8 mouse cellular contexts compared by ENCODE assay signal in genomic region chr12:21416506-21416905, GRCm38 (mm10). TPM values are rescaled to one million over a fixed set of nuclear protein-coding genes. Genes with fewer than 3 reads are reported as not detected.
A peak's percentile ranks its signal among the peaks of the same experiment; 100 is the strongest.
DNase-seq lines count a peak whose midpoint lies in the region; ATAC-seq lines count a peak whose summit lies in the region.

No protein-coding gene starts in this region.

- ATAC-seq in embryonic facial prominence, embryonic 12.5 days (ENCODE audit: insufficient number of reproducible peaks, insufficient read depth, low FRiP score, low TSS enrichment) = no peak
- no peak for ATAC-seq in hindbrain, embryonic 15.5 days (ENCODE audit: low FRiP score, low read depth)
- no peak for ATAC-seq in monocyte, adult 5-6 weeks (replicated peaks; ENCODE audit: insufficient number of reproducible peaks, low FRiP score, low TSS enrichment, poor library complexity, severe bottlenecking)
- ATAC-seq in activated CD4-positive, CD25-positive, alpha-beta regulatory T cell, adult 4 months = no peak

- H3K9ac ChIP-seq in embryonic facial prominence, embryonic 12.5 days = peak overlapping the region; percentile 78
- peak overlapping the region; percentile 100 for H3K9ac ChIP-seq in hindbrain, embryonic 15.5 days

- under 1% methylated on average over 14 of the region's 15 CpGs for WGBS in embryonic facial prominence, embryonic 12.5 days
- WGBS in hindbrain, embryonic 15.5 days = 0% methylated on average over 14 of the region's 15 CpGs
- 1% methylated on average over 8 of the region's 15 CpGs for WGBS in macrophage (ENCODE audit: missing documents)

- peak overlapping the region; percentile 57; the same call in 1 of the 2 replicates for H3K27ac ChIP-seq in embryonic facial prominence, embryonic 12.5 days
- H3K27ac ChIP-seq in hindbrain, embryonic 15.5 days (replicated peaks) = peak overlapping the region; percentile 76
- H3K27ac ChIP-seq in macrophage = peak overlapping the region; percentile 44

- H3K4me1 ChIP-seq in embryonic facial prominence, embryonic 12.5 days = peaks cover 14% of the 10 kb centered on the region; the same call in 1 of the 2 replicates
- peaks cover 31% of the 10 kb centered on the region for H3K4me1 ChIP-seq in hindbrain, embryonic 15.5 days (replicated peaks)

- DNase-seq in layer of hippocampus, postnatal 10 days (ENCODE audit: low spot score in 2 of 2) = peak; percentile 36 to 41
- DNase-seq in layer of hippocampus, adult 8-10 months (ENCODE audit: low spot score in 2 of 2) = no peak
- peak; percentile 50 for DNase-seq in adrenal gland, postnatal 14 days

- peak overlapping the region; percentile 83 for H3K4me3 ChIP-seq in embryonic facial prominence, embryonic 12.5 days
- peak overlapping the region; percentile 94 for H3K4me3 ChIP-seq in hindbrain, embryonic 15.5 days
- peak overlapping the region; percentile 78 for H3K4me3 ChIP-seq in macrophage (ENCODE audit: inconsistent target)

- H3K9me3 ChIP-seq in embryonic facial prominence, embryonic 12.5 days = peaks cover 15% of the 10 kb centered on the region
- no peaks in the 10 kb centered on the region for H3K9me3 ChIP-seq in hindbrain, embryonic 15.5 days

- H3K27me3 ChIP-seq in embryonic facial prominence, embryonic 12.5 days = no peaks in the 10 kb centered on the region
- no peaks in the 10 kb centered on the region for H3K27me3 ChIP-seq in hindbrain, embryonic 15.5 days

- H3K4me2 ChIP-seq in embryonic facial prominence, embryonic 12.5 days (replicated peaks) = peak overlapping the region; percentile 71
- H3K4me2 ChIP-seq in hindbrain, embryonic 15.5 days = peak overlapping the region; percentile 83

- H3K36me3 ChIP-seq in embryonic facial prominence, embryonic 12.5 days = peaks cover 36% of the 10 kb centered on the region
- H3K36me3 ChIP-seq in hindbrain, embryonic 15.5 days = peaks cover 21% of the 10 kb centered on the region
- H3K36me3 ChIP-seq in macrophage (ENCODE audit: inconsistent target) = no peaks in the 10 kb centered on the region

- H3K79me2 ChIP-seq in macrophage (ENCODE audit: inconsistent target) = peaks cover 51% of the 10 kb centered on the region

RNA-seq across cellular contexts. Expression of gene Ywhaq, which starts 0.9 kb away (rescaled TPM):
- total RNA-seq in layer of hippocampus, postnatal 10 days (2021) = 100 to 1,000 TPM; 644 to 671 TPM
- 100 to 1,000 TPM; 351 to 430 (median 396) TPM for total RNA-seq in layer of hippocampus, adult 8-10 months (2022)
- 257 and 263 TPM in 2 replicates for total RNA-seq in adrenal gland, postnatal 14 days (2021)
- polyA plus RNA-seq in embryonic facial prominence, embryonic 12.5 days (2016; fragmentation: Nextera tagmentation; extraction: Ambion mirVana) = 875 and 900 TPM in 2 replicates
- 1,073 and 1,087 TPM in 2 replicates for polyA plus RNA-seq in hindbrain, embryonic 15.5 days (2015; fragmentation: Nextera tagmentation; extraction: Ambion mirVana)
- total RNA-seq in macrophage (2018; cell fraction: chromatin; rRNA removed) = 10 to 100 TPM; 19.9 to 55.3 (median 40.5) TPM
- total RNA-seq in macrophage (2018; cell fraction: cytosol; rRNA removed) = 100 to 1,000 TPM; 102 to 146 (median 118) TPM
- total RNA-seq in macrophage (2018; cell fraction: nucleus; rRNA removed) = 10 to 100 TPM; 29.8 to 57.2 (median 41.9) TPM
- polyA plus RNA-seq in macrophage (2018) = 139 to 167 TPM (median 141 TPM) in 3 replicates
- total RNA-seq in monocyte, adult 5-6 weeks (2017) = 211 to 254 TPM (median 218 TPM) in 3 replicates
- polyA plus RNA-seq in activated CD4-positive, CD25-positive, alpha-beta regulatory T cell, adult 4 months (2017; shearing (Covaris generic)) = 100 to 1,000 TPM; 229 to 245 TPM

RNA-seq across cellular contexts. Expression of gene Adam17, which starts 43.1 kb away (rescaled TPM):
- total RNA-seq in layer of hippocampus, postnatal 10 days (2021) = 10 to 100 TPM; 21.5 to 26.4 TPM
- total RNA-seq in layer of hippocampus, adult 8-10 months (2022) = 10 to 100 TPM; 18.5 to 21.0 (median 19.5) TPM
- total RNA-seq in adrenal gland, postnatal 14 days (2021) = 42.2 and 53.2 TPM in 2 replicates
- 43.6 and 44.7 TPM in 2 replicates for polyA plus RNA-seq in embryonic facial prominence, embryonic 12.5 days (2016; fragmentation: Nextera tagmentation; extraction: Ambion mirVana)
- polyA plus RNA-seq in hindbrain, embryonic 15.5 days (2015; fragmentation: Nextera tagmentation; extraction: Ambion mirVana) = 20.4 and 21.1 TPM in 2 replicates
- 100 to 1,000 TPM; 103 to 555 (median 216) TPM for total RNA-seq in macrophage (2018; cell fraction: chromatin; rRNA removed)
- total RNA-seq in macrophage (2018; cell fraction: cytosol; rRNA removed) = 100 to 1,000 TPM in 22 of 26 experiments, 10 to 100 TPM in 4; 86.1 to 147 (median 109) TPM
- 100 to 1,000 TPM; 144 to 491 (median 256) TPM for total RNA-seq in macrophage (2018; cell fraction: nucleus; rRNA removed)
- polyA plus RNA-seq in macrophage (2018) = 84.3 to 118 TPM (median 89.4 TPM) in 3 replicates
- total RNA-seq in monocyte, adult 5-6 weeks (2017) = 104 to 119 TPM (median 113 TPM) in 3 replicates
- polyA plus RNA-seq in activated CD4-positive, CD25-positive, alpha-beta regulatory T cell, adult 4 months (2017; shearing (Covaris generic)) = 10 to 100 TPM; 55.6 to 61.6 TPM

Comparison
In these comparisons a context has a peak if more than half of its experiments do, and no peak if none do; other contexts are left out.
1. DNase-seq: peak in layer of hippocampus, postnatal 10 days (2 of 2) and adrenal gland, postnatal 14 days (single experiment); none in layer of hippocampus, adult 8-10 months (0 of 2).
2. Peak in every context shown above with its lines, with median percentiles within 50 percentile points of each other: H3K27ac ChIP-seq and H3K4me3 ChIP-seq.